Mouse (Mus musculus): ENCODE data around the gene Psma4.

Psma4 gene

GRCm38 (mm10) chr9:54950575-54951321 lies at the start of gene Psma4, which contains the start of gene AY074887:
Psma4 (plus strand) TSS chr9:54950790.
AY074887 (minus strand) TSS chr9:54950998.
- peak; percentile 84 to 86 for DNase-seq (ENCODE audit: low spot score in 2 of 2)

GRCm38 (mm10) chr9:54909446-54909845 lies 41.1 kb upstream of the Psma4 start:
- DNase-seq (ENCODE audit: low spot score in 2 of 2) = peak in 1 of 2 experiments; percentile 8

GRCm38 (mm10) chr9:54915576-54915975 lies 35.0 kb upstream of the Psma4 start:
- no peak for DNase-seq (ENCODE audit: low spot score in 2 of 2)

- DNase-seq (ENCODE audit: low spot score in 2 of 2) = no peak
Observed at GRCm38 (mm10) chr9:54916401-54916800, 34.2 kb upstream of the Psma4 start.

- DNase-seq (ENCODE audit: low spot score in 2 of 2) = peak; percentile 73 to 77
Observed at GRCm38 (mm10) chr9:54917010-54917677, 33.4 kb upstream of the Psma4 start, which contains the start of gene Hykk. Hykk (plus strand) TSS chr9:54917283.

- no peak for DNase-seq (ENCODE audit: low spot score in 2 of 2)
Observed at GRCm38 (mm10) chr9:54918191-54918590, 32.4 kb upstream of the Psma4 start.

- DNase-seq (ENCODE audit: low spot score in 2 of 2) = no peak
Observed at GRCm38 (mm10) chr9:54918781-54919180, 31.8 kb upstream of the Psma4 start.

- DNase-seq (ENCODE audit: low spot score in 2 of 2) = no peak
Observed at GRCm38 (mm10) chr9:54919946-54920345, 30.6 kb upstream of the Psma4 start.

- no peak for DNase-seq (ENCODE audit: low spot score in 2 of 2)
Observed at GRCm38 (mm10) chr9:54930741-54931140, 19.8 kb upstream of the Psma4 start.

- DNase-seq (ENCODE audit: low spot score in 2 of 2) = no peak
Observed at GRCm38 (mm10) chr9:54931765-54932164, 18.8 kb upstream of the Psma4 start.

- DNase-seq (ENCODE audit: low spot score in 2 of 2) = no peak
Observed at GRCm38 (mm10) chr9:54932379-54932778, 18.2 kb upstream of the Psma4 start.

GRCm38 (mm10) chr9:54942071-54942470 lies 8.5 kb upstream of the Psma4 start:
- DNase-seq (ENCODE audit: low spot score in 2 of 2) = peak; percentile 9 to 14

- no peak for DNase-seq (ENCODE audit: low spot score in 2 of 2)
Observed at GRCm38 (mm10) chr9:54944467-54944866, 6.1 kb upstream of the Psma4 start.

- DNase-seq (ENCODE audit: low spot score in 2 of 2) = no peak
Observed at GRCm38 (mm10) chr9:54946256-54946655, 4.3 kb upstream of the Psma4 start.

GRCm38 (mm10) chr9:54949465-54949864 lies 1.1 kb upstream of the Psma4 start:
- no peak for DNase-seq (ENCODE audit: low spot score in 2 of 2)

- peak in 1 of 2 experiments; percentile 17 for DNase-seq (ENCODE audit: low spot score in 2 of 2)
Observed at GRCm38 (mm10) chr9:54950162-54950561, 428 bp upstream of the Psma4 start.

- no peak for DNase-seq (ENCODE audit: low spot score in 2 of 2)
Observed at GRCm38 (mm10) chr9:54961059-54961458, 10.5 kb downstream of the Psma4 start.

GRCm38 (mm10) chr9:54963669-54964068 lies 13.1 kb downstream of the Psma4 start:
- DNase-seq (ENCODE audit: low spot score in 2 of 2) = no peak

- DNase-seq (ENCODE audit: low spot score in 2 of 2) = no peak
Observed at GRCm38 (mm10) chr9:54969972-54970637, 19.5 kb downstream of the Psma4 start.

- DNase-seq (ENCODE audit: low spot score in 2 of 2) = no peak
Observed at GRCm38 (mm10) chr9:54980674-54981073, 30.1 kb downstream of the Psma4 start, which contains the start of gene Chrna5. Chrna5 (plus strand) TSS chr9:54980880.

- DNase-seq (ENCODE audit: low spot score in 2 of 2) = peak in 1 of 2 experiments; percentile 25
Observed at GRCm38 (mm10) chr9:54981291-54982191, 31.0 kb downstream of the Psma4 start.

Measured in urinary bladder, adult 18-20 months (tissue).